Mouse (Mus musculus) erythroblast, embryonic 14.5 days (primary cell): ENCODE measurements around the gene Ascl1.

Experiments
- GATA1 ChIP-seq: IDR thresholded peaks from 2 replicates; pipeline ENCODE4 v1.6.1; 2012; ENCODE audit warnings: low read length, inconsistent platforms, mixed read lengths
- TAL1 ChIP-seq: IDR thresholded peaks from 3 replicates; pipeline ENCODE4 v1.6.1; 2012; ENCODE audit warnings: low read length, inconsistent platforms, mixed read lengths

- no peak for TF ChIP-seq GATA1
- TF ChIP-seq TAL1 = no peak
These were observed 3.6 kb upstream of the Ascl1 start for GRCm38 (mm10) chr10:87497056-87497455.
